Mouse (Mus musculus) cerebral cortex, adult 2 months (tissue): Measurements from ENCODE around the gene Adamts4.

Source experiments
- WGBS: fragments of 180-500 bp; shearing (Covaris S2); methylation state at CpG from one replicate; pipeline ENCODE4 v1.1.7; 2018; 5-methylcytosine and 5-hydroxymethylcytosine counted together

Adamts4 gene

DNA sequence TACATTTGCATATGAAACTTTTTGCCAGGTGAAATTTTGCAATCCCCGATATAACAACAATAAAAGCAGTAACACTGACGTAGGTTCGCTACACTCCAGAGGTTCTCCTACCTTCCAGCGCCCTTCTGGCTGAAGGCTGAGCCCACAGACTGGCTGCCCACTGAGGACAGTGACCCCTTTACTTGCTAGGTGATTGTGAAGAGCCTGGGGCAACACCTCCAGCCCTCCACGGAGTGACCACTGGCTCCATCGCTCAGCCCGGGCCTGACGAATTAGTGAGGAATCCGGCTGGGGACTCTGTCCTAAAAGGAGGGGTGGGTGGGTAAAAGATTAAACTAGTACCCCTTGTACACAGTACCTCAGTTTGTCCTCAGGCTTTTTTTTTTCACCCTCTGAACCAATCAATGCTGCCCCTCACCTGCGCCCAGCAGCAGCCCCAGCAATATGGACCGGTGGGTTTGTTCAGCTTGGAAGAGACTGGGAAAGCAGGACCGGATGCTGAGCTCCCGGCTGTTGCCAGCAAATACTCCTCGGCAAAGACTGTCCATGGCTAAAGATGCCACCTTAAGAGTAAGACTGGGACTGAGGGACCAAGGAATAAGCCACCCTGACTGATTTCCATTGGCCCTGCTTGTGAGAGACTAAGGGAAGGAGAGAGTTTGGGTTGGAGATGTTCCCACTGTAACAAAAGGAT lies 28.9 kb downstream of the Adamts4 start:
- WGBS, result 88% methylated on average over 14 of the region's 14 CpGs

DNA sequence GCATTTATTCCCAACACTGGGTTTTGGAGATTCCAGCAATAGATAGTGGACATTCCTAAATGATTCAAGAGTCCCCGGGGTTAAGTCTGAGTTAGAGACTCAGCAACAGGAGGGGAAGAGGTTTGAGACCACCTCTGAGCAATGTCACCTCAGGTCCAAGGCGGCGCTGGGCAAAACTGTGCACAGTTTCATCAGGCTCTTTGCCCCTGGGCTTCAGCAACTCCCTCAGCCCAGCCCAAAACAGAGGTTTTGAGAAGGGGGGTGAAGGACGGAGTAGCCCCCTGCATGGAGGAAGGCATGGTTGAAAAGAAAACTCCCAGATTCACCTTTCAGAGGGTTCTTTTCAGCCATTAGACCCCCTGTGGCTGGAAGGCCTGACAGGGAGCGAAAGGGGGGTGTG lies 29.5 kb downstream of the Adamts4 start:
- WGBS, result 57% methylated on average over 5 of the region's 5 CpGs

- 2% methylated on average over 25 of the region's 25 CpGs for WGBS
Measured at GRCm38 (mm10) chr1:171280250-171280915, 30.2 kb downstream of the Adamts4 start.

- WGBS, result 0% methylated on average over 26 of the region's 26 CpGs
Measured at GRCm38 (mm10) chr1:171280916-171281527, 30.8 kb downstream of the Adamts4 start, which contains the start of gene Ppox. Gene Ppox (minus strand): TSS chr1:171281186.

- under 1% methylated on average over 10 of the region's 10 CpGs for WGBS
Measured at GRCm38 (mm10) chr1:171281528-171281923, 31.3 kb downstream of the Adamts4 start.

- 74% methylated on average over 18 of the region's 18 CpGs for WGBS
Measured at GRCm38 (mm10) chr1:171282086-171282805, 32.0 kb downstream of the Adamts4 start.

DNA sequence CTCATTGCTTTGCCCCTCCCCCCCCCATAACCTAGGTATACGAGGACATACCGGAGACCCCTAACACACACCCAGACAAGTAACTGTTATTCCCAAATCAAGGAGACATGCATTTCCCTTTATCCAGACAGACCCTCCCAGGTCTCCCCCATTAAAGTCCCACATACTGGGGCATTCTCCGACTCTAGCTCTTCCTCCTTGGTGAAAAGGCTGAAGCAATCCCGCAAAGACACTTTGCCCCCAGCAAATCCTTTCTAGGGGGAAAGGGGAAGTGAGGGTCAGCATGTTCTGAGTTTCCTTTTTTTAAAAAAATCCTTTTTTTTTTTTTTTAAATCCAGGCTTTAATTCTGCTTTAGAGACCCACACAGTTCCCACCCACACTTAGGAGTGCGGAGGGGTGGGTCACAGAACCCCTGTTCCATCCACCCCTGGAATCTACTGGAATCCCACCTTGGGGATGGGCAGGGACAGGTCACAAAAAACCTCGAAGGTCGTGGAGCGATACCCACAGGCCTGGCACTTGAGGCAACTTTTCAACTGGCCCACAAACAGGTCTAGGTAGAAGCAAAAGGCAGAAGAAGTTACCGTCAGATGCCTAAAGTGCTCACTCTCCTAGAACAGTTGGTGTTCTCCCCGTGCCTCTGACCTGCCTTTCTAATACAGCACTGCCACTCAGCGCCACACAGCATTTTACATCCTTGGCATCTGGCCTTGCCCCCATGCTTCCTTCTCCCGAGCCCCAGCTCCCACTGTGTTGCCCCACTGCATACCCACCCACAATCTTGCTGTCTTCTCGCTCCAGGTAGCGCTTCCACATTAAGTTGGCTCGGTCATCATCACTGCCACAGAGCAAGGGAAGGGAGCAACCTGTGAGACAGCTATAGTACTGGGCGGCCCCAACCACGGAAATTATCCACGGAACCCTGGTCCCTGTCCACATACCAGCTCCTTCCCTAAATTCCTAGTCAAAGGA lies 33.3 kb downstream of the Adamts4 start:
- WGBS, result 82% methylated on average over 18 of the region's 18 CpGs

- WGBS, result 77% methylated on average over 15 of the region's 15 CpGs
Measured at GRCm38 (mm10) chr1:171284491-171284890, 34.3 kb downstream of the Adamts4 start.

- WGBS, result 71% methylated on average over 20 of the region's 20 CpGs
Measured at GRCm38 (mm10) chr1:171285096-171285892, 35.1 kb downstream of the Adamts4 start.

GRCm38 (mm10) chr1:171286517-171286916 lies 36.3 kb downstream of the Adamts4 start:
- 81% methylated on average over 19 of the region's 19 CpGs for WGBS

GRCm38 (mm10) chr1:171287136-171288081 lies 37.2 kb downstream of the Adamts4 start, which contains the start of gene Usp21:
Gene Usp21 (minus strand): TSS chr1:171287991.
- WGBS, result under 1% methylated on average over 49 of the region's 49 CpGs

DNA sequence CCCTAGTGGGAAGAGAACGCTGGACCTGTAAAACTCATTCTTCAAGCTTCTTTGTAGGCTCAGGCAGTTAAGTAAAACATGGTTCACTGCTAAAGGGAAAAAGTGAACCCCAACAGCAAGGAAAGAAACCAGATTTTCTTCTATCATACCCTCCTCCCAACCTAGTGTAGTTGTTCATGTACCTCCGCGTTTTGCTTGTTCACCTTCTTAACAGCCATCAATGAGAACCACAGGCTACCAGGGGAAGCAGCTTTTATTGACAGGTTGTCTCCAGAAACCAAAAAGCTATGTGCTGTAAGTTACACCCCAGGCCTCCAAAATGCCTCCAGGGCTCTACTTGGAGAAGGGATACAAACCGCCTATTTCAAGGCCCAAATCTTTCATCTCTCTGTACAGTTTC lies 38.1 kb downstream of the Adamts4 start:
- WGBS, result 62% methylated on average over 4 of the region's 4 CpGs

- WGBS, result 52% methylated on average over 3 of the region's 3 CpGs
Measured at GRCm38 (mm10) chr1:171293351-171293750, 43.1 kb downstream of the Adamts4 start.

- 16% methylated on average over 5 of the region's 5 CpGs for WGBS
Measured at GRCm38 (mm10) chr1:171293906-171294297, 43.7 kb downstream of the Adamts4 start.

- under 1% methylated on average over 42 of the region's 42 CpGs for WGBS
Measured at GRCm38 (mm10) chr1:171294298-171295062, 44.3 kb downstream of the Adamts4 start, which contains the start of gene Ufc1. Gene Ufc1 (minus strand): TSS chr1:171295024.

DNA sequence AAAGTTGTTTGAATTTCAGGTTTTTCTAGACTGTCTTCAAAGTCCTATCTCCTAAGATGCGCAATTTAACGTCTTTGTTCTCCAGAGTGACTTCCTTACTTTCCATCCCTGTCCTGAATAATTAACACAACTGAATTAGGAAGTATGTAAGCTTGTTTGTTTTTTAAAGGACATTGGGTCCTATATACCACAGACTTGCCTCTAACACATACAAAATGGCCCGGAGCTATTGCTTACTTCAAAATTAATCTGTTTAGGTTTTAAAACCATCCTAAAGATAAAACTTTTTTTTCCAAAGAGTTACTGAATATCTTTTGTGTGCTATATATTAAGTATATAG lies 44.8 kb downstream of the Adamts4 start:
- 9% methylated on average over 3 of the region's 3 CpGs for WGBS

GRCm38 (mm10) chr1:171298226-171298625 lies 48.0 kb downstream of the Adamts4 start:
- WGBS, result 79% methylated on average over 3 of the region's 3 CpGs

DNA sequence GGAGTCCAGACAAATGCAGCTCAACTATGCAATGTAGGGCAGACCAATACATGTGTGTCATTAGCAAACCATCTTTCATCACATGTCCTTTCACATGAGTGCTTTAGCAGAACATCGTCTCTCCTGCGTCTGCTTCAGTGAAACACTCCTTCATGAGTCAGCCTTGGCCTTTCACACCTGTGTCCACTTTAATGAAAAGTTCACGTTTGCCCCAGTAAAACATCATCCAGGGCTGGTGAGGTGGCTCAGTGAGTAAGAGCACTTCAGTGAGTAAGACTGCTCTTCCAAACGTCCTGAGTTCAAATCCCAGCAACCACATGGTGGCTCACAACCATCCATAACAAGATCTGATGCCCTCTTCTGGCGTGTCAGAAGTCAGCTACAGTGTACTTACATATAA lies 55.9 kb downstream of the Adamts4 start:
- WGBS, result 71% methylated on average over 5 of the region's 5 CpGs
